Mouse (Mus musculus) MEL-GATA-1-ER (cell line): ENCODE data around the gene Add2.

Experiments
- DNase-seq: peaks from one replicate; pipeline ENCODE4 v3.0.0-alpha.2; 2012; ENCODE audit warnings: low read depth; ENCODE audit errors: extremely low read depth

The Add2 gene

DNA sequence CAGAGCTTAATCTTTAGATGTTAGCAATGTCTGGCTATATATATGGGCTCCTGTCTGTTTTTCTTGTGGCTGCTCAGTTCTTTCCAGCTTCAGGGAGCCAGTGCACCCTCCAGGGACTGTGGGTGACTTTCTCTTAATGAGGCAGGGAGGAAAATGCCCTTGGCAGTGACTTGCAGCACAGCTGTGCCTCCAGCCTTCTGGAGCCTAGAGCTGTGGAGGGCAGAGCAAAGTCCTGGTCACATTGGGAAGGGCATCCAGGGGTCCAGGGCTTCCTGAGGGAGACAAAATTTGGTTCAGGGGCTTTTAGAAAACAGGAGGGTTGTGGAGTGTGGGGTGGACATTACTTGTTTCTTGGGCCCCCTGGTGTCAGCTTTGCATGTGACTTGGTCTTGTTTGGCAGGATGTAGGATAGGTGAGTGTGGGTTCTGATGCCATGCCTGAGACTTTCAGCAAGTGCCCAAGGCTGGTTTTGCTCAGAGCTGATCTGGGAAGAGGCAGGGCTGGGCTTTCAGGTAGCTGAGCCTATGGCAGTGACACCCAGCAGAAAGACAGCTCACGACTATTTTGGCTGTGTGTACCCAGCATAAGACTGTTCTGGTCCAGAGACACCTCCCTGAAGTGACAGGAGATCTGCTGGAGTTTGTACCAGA, 50.0 kb downstream of the Add2 start:
- no peak for DNase-seq

DNA sequence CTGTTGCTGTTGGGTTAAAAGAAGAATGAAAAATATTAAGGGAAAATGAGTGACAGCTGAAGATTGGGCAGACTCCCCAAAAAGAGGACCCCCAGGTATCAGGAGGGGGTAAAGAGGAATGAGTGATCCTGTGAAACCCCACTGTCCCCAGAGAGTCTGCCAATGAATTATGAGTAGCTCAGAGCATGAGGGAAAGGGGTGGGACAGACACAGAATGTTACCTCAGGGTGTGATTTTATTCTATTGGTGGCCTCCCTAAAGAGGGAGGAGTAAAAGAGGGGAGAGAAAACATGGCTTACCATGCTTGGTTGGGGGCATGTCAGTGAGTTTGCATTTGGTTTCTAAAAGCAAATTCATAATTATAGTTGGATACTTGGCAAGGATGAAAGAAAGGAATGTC, 50.8 kb downstream of the Add2 start:
- DNase-seq: no peak

DNA sequence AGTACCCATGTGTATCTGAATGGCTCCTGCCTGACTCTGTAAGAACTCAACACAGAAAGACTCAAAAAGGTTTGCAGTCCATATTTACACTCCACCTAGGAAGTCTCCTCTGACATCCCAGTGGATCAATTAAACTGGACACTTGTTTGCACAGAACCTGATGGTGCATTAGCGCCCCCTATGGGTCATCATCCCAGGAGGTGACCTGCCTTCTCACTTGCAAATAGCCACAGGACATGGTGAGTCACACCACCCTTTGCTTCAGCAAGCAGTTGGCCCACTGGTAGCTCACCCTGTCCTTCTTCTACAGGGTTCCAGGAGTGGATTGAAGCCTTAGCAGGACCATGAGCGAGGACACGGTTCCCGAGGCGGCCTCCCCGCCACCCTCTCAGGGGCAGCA, 57.0 kb downstream of the Add2 start:
- no peak for DNase-seq

DNA sequence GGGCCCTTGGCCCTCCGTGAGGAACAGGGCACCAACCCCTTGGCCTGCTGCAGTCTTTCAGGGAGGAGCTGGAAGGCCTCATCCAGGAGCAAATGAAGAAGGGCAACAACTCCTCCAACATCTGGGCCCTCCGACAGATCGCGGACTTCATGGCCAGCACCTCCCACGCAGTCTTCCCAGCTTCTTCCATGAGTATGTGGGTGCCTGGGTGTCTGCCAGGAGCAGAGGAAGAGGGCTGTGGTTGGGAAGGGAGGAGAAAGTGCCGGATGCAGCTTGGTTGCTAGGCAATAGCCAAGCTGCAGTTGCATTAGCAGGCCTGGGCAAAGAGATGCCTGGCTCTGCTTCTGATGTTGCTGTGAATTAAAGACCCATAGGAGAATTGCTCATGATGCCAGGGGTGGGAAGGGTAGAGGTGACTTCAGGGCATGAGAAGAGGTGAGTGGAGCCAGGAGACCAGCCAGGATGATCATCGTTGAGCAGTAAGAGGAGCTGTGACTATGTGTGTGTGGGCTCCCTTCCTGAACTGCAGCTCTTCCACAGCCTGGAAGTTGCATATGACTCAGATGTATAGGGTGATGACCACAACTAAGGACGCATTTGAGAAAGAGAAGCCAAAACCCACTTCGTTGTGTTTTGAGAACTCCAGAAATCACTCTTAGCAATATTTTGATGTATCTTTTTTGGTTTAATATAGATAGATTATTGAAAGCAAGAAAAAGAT, 58.5 kb downstream of the Add2 start:
- DNase-seq: no peak

DNA sequence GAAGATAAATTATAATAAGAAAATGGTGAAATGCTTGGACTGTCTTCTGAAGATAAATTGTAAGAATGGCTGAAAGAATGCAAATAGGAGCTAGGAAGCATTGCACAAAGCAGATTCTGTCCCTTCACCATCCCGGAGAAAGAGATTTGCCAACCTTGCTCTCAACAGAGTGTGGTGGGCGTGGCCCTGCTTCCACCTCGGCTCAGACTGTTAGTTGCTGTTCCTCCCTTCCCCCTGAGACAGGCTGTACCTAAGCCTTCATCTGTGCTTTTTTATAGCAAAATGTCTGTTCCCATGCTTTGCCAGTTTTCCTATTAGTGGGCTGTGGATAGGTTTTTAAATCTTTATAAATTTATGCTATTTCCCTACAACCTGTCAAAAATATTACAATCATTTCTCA, 59.3 kb downstream of the Add2 start:
- DNase-seq: no peak

DNA sequence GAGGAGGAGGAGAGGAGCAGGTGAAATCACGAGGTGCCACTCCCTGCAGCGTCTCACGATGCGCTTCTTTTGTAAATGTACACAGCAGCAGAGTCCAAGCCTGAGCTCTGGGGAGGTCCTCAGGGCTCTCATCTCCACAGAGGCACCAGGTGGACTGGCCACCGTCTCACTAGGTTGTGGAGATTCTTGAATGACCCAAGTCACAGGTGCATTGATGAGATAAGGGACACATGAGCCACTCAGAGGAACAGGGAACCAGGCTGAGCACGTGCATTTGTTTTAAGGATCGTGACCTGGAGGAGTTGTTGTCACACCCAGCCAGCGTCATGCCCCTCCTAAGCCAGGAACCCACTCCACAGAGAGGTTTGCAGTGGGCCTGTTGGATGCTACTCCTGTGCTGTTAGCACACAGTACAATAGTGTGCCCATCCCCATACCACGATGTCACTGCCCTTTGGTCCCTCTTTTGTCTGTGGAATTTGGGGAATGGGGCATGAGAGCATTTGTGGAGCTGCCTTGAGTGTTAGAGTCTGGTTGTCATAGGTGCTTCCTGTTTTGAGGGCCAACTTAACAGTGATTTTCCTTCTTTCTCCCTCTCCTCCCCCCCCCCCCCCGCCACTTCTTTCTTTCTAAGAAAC, 65.8 kb downstream of the Add2 start:
- no peak for DNase-seq

DNA sequence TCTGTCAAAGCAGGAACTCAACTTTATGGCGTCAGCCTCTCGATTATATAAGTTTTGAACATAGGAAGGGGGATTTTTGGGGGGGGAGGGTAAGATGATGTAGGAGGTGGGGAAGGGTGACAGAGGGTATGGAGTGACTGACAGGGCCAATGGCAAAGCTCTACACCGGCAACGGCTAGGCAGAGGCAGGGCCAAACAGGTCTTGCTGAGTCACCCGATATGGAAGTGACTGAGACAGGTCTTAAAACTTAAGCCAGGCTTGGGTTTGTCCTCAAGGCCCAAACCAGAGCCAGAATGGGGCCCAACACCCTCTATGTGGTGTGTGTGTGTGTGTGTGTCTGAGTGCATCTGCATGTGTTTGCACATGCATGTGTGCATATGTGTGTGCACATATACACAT, 67.0 kb downstream of the Add2 start:
- peak; percentile 72 for DNase-seq

DNA sequence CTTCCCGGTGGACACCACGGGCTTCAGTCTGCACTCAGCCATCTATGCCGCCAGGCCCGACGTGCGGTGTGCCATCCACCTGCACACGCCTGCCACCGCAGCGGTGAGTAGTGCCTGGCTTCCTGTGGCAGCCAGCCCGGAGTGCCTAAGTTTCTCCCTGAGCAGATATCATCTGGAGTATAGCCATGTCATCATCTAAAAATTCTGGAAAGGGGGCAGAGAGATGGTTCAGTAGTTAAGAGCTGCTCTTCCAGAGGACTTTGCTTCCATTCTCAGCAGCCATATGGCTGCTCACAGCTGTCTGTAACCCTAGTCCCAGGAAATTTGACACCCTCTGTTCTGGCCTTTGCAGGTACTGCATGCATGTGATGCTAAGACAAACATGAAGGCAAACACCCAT, 68.3 kb downstream of the Add2 start:
- DNase-seq: no peak

DNA sequence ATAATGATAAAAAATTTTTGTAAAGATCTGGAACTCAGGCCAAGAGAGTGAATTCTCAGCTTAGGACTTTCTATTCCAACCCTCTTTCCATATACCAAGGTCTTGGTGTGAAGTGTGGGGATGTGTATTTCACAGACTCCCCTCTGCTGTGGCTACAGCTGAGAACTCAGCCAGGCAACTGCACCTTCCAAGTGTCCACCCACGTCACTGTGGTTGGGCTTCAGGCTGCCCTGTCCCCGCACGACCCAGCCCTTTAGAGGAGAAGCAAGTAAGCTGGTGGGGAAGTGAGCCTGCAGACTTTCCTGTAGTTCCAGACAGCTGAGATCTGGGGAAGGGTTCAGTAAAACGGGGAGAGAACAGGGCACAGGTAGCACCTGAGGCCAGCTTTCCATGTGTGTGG, 68.7 kb downstream of the Add2 start:
- DNase-seq: no peak

DNA sequence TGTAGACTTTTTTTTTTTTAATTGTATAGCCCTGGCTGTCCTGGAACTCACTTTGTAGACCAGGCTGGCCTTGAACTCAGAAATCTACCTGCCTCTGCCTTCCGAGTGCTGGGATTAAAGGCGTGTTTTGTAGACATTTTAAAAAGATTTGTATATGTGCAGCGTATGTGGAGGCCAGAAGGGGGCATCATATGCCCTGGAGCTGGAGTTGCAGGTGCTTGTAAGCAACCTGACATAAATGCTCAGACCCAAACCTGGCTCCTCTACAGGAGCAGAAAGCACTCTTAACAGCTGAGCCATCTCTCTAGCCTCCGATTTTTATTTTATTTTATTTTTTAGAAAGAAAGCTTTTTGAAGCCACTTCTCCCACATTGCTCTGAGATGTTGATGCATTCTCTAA, 70.5 kb downstream of the Add2 start:
- DNase-seq: no peak

DNA sequence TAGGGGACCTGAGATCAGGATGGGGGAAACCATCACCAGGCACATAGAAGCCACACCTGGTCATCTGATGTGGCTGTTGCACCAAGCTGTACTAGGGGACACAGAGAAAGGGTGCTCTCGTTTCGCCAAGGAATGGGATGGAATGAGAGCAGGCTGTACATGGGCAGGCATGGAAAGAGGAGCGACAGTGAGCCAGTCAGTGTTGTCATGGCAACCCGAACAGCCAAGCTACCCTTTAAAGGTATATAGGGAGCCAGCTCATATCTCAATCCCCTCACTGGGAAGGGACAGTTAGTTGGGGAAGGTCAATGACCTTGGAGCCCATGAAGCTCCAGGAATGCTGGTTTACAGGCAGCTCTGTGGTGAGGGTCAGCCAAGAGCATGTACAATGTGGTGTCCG, 73.0 kb downstream of the Add2 start:
- DNase-seq: no peak

DNA sequence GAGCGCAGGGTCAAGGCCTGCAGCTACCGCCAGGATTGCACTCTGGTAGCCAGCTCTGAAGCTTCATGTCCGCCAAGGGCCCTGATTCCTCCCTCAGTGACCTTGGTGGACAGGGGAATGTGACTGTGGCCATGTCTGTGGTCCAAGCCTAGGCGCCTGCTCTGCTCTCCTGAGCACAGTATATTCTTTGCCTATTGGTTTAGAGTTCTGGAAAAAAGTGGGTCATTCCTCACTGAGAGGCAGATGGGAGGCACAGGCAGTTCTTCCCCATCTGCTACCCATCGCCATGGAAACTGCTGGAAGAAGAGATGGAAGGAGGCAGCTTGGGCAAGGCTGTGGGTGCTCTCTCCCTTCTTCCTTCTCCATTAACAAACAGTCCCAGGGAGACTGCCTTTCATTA, 74.4 kb downstream of the Add2 start:
- DNase-seq: no peak

DNA sequence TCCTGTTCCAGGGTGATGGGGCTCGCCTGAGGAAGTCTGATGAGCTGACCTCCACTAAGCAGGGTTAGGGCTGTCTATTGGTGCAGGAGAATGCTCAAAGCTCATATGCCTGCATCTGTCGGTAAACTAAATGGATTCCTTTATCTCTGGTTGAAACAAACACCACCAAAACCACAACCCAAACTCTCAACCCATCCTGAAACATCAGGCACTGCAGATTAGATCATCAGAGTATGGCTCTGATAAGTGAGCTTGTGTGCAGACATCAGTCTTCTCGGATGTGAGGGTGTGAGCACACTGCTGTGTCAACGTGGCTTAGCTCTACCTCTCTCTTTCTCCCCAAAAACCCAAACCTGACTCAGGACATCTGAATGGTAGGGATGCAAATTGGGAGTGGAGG, 75.1 kb downstream of the Add2 start:
- no peak for DNase-seq

DNA sequence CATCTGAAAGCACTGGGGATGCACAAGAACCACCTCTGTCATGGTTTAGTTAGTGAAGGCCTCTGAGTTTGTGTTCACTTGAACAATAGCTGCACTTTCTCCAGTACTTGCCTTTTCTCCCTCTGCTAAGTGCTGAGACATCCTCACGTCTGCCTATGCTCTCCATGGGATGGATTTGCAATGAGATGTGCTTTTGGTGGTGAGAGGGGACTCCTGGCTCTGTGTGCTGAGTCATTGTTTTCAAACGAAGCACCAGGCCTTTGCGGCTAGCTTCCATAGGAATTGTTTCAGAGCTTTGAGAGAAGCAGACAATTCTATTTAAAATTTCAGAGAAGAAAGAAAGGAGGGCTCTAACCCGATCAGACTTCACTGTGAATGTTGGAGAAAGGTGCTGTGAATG, 76.2 kb downstream of the Add2 start:
- no peak for DNase-seq

DNA sequence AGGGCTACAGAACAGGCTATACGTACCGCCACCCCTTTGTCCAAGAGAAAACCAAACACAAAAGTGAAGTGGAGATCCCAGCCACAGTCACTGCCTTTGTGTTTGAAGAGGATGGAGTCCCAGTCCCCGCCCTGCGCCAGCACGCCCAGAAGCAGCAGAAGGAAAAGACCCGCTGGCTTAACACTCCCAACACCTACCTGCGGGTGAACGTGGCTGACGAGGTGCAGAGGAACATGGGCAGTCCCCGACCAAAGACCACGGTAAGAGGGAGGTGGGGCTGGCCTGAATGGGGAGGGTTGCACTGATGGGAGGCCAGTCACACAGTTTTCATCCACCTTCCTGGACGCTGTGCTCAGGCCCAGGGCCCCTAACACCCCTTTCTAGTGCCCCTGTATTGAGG, 77.6 kb downstream of the Add2 start:
- no peak for DNase-seq

DNA sequence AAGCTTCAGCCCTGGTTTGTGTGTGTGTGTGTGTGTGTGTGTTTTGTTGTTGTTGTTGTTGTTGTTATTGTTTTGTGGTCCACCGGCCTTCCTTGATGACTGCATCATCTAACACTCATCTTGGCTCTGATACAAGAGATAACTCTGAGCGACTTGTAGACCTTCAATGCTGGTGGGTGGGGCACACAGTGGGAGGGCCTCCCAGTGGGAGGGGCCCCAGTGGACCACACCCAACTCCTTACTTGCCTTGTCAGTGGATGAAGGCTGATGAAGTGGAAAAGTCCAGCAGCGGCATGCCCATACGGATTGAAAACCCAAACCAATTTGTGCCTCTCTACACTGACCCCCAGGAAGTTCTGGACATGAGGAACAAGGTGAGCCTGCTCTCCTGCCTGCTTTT, 78.6 kb downstream of the Add2 start:
- DNase-seq: no peak

DNA sequence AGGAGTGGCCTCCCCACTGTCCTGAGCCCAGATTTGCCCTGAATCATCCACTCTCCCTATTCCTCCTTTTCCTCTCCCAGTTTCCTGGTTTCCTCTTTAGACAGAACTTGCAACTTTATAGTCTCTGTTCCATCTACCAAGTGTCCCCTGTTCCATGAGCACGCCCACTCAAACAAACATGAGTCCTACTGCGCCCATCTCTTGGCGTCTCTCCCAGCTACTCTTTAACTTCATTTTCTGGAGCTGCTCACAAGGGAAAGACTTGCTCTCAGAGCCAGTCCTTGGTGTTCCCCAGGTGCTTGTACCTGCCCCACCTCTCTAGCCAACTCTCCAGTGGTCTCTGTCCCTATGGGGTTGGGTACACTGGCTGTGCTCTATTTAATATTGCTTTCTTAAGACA, 87.4 kb downstream of the Add2 start:
- no peak for DNase-seq

DNA sequence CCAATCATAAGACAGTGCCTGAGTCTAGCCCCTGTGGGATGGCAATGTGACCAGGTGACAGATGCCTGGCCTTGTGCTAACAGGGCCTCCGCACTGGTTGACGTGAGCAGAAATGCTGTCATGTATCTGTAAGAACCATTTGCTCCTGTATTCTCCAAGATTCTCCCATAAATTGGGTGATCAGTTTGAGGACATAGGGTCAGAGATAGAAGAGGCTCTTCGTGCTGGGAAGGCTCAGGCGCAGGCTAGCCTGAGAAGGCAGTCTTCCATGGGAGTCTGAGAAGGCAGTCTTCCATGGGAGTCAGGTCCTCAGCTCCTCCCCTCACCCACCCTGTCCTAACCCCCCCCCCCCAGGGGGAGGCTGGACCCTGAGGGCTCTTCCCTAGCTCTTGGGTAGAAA, 94.6 kb downstream of the Add2 start:
- no peak for DNase-seq

DNA sequence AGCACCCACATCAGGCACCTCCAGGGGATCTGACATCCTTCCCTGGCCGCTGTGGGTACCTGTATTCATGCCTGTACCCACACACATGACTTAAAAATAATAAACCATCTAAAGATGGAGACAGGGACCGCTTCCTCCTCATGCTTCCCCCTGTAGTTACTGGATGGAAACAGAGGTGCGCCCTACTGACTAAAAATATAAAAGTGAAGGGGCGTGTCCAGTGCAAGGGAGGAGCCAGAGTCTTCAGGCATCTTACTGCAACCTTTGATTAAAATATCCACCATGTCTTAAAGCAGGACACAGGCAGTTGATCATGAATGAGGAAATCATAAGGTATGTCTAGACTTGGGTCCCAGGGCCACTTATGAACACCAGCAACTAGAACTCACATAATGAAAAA, 97.3 kb downstream of the Add2 start:
- no peak for DNase-seq

DNA sequence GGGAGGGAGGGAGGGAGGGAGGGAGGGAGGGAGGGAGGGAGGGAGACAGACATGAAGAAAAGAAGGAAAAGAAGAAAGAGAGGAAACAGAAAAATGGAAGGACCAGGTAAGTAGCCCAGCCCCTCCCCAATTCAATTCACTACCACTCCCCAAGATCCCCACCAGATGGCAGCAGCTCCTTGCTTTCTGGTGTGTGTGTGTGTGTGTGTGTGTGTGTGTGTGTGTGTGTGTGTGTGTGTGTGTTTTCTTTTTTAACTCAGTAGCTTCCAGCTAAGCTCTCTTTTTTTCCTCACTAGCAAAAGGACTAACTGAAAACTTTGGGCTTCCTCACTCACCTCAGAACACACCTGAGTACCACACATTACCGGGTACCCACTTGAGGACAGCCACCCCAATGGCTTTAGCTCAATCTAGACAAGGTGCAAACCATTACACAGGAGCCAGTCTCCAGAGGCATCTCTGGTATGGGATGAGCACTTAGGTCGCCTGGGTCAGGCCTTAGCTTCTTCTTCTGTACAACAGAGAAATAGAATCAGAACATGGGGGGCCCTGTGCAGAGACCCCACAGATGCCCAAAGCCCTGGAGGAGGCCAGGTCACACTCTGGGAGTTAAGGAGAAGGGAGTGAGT, 98.6 kb downstream of the Add2 start:
- DNase-seq: no peak

DNA sequence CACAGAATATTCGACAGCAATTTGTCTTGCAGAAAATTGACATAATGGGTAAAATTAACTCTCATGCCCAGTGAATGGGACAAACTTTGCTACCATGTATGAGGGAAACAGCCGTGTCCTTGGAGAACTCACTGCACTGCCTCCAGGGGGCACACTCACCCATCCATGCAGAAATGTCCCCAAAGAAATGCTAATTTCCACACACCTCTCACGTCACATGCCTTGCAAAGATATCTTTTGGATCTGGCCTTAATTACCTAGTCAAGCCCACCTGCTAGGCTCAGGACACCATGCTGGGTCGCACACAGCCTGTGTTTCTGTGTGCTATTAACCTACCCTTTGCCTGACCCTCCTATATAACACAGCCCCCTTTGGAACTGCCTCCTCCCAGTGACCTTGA, 100.0 kb downstream of the Add2 start:
- DNase-seq: no peak

DNA sequence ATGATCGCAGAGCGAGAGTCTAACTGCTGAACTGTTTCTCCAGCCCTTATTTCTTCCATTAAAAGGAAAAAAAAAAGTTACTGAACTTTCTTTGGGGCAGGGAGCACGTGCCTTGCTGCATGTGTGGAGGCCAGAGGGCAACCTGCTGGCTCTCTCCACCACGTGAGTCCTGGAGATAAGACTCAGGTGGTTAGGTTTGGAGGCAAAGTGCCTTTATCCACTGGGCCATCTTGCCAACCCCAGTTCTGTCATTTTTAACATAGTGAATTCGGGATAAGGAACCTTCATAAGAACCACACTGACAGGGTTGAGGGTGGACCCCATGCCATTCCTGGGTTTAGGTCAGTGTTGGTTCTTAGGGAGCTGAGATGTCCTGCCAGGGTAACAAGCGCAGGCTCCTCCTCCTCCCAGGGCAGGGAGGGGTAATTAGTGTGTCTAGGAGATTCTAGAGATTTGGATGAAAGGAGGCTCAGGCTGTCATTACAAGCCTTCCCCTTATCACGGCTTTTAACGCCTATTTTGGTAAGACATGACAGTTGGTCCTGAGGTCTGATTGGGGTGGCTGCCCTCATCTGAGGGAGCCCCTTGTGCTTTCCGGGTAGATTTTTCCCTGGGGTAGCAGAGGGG, 101.5 kb downstream of the Add2 start:
- peak; percentile 28 for DNase-seq
